Mouse (Mus musculus) heart, adult 10 weeks (tissue): ENCODE measurements around the gene Ugt1a10. TPM values are rescaled to one million over a fixed set of nuclear protein-coding genes. Genes with fewer than 3 reads are reported as not detected.

Experiments
- polyA plus RNA-seq: library from polyadenylated mRNA; stranded (reverse); fragments of 350-450 nt; fragmentation: Illumina TruSeq; extraction: RNeasy Lipid Tissue Mini Kit (QIAGEN cat#74804); gene quantifications from one replicate; pipeline ENCODE4 v1.2.3, GENCODE M21; 2014; ENCODE audit warnings: low read depth, low replicate concordance

The Ugt1a10 gene
- polyA plus RNA-seq: not detected

DNA sequence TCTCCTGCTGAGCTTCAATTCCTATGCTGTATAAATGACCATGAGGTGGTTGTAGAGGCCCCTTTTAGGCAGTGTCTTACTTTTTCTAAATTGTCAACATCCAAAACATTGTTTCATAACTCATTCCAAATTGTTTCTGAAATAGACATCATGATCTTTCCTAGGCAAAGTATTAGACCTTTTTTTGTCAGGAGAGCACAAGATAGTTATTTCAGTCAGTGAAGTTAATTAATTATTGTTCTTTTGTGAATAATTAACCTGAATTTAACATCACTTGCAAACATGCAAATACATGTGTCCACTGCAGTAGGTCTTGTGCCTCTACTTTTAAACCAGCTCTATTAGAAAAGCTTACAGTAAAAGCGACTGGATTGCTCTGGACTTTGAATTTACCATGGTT lies at the start of gene Ugt1a10:
Gene Ugt1a10, plus strand, starts transcription at position 301 of the 400 bp plus-strand sequence.

GRCm38 (mm10) chr1:88008211-88008697 lies 46.9 kb upstream of the Ugt1a10 start, which contains the start of gene Usp40:
TSS of gene Usp40 (minus strand) at chr1:88008551.

GRCm38 (mm10) chr1:88070495-88070894 lies 15.3 kb downstream of the Ugt1a10 start, which contains the start of gene Ugt1a9:
TSS of gene Ugt1a9 (plus strand) at chr1:88070800.

DNA sequence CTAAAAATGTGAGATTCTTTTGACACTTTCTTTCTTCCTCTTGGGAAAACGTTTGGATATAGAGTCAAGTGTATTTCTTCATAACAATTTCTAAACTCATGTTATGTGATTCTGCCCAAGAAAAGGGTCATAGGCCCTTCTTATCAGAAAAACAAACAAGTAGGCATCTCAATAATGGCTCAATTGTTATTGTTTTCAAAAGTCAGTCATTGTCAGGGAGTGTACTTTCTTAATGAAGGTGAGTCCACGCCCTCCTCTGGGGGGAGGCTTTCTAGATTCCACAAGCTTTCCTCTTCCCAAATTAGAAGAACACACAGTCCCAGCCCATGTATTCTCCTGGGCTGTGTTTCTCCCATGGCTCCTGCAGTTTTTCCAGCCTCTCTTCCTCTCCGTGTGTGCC lies 32.3 kb downstream of the Ugt1a10 start, which contains the start of gene Ugt1a8:
Gene Ugt1a8, plus strand, starts transcription at position 301 of the 400 bp plus-strand sequence.

GRCm38 (mm10) chr1:88094941-88095492 lies 39.8 kb downstream of the Ugt1a10 start, which contains the start of gene Ugt1a7c:
TSS of gene Ugt1a7c (plus strand) at chr1:88095062.

DNA sequence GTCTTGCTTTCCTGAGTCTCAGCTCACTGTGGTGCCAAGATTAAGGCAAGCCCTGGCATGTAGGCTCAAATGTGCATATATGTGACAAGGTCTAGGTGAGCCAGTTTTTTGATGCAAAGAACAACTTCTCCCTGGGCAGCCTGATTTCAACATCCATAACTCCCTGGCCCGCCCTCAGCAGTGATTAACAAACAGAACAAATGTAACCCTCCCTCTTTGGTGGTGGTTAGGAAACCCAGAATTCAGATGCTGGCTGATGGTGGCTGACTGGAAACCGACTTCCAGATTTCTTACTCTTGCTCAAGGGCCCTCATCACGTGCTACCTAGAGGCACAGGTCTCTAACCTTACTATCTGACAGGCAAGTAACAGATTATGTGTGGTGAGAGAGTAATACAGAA lies 47.8 kb downstream of the Ugt1a10 start, which contains the start of gene Ugt1a6b:
Gene Ugt1a6b, plus strand, starts transcription at position 234 of the 400 bp plus-strand sequence.

GRCm38 (mm10) chr1:88134457-88135011 lies 79.3 kb downstream of the Ugt1a10 start, which contains the start of gene Ugt1a6a:
TSS of gene Ugt1a6a (plus strand) at chr1:88134809.

GRCm38 (mm10) chr1:88165711-88166110 lies 110.5 kb downstream of the Ugt1a10 start, which contains the start of gene Ugt1a5:
TSS of gene Ugt1a5 (plus strand) at chr1:88166012.

DNA sequence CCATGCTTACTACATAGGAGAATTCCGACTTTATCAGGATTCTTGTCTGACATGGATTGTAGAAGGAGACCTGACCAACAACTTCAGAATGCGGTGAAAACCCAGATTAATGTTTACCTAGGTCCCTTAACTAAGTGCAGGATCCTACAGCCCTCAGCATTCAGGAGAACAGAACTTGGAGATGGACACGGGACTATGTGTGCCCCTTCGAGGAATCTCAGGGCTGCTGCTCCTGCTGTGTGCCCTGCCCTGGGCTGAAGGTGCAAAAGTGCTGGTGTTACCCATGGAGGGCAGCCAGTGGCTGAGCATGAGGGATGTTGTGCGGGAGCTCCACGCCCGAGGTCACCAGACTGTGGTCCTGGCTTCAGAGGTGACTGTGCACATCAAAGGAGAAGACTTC lies 145.3 kb downstream of the Ugt1a10 start, which contains the start of gene Ugt1a2:
Gene Ugt1a2, plus strand, starts transcription at position 146 of the 400 bp plus-strand sequence.

GRCm38 (mm10) chr1:88205294-88205922 lies 150.2 kb downstream of the Ugt1a10 start, which contains the start of gene Dnajb3:
TSS of gene Dnajb3 (minus strand) at chr1:88205782.

DNA sequence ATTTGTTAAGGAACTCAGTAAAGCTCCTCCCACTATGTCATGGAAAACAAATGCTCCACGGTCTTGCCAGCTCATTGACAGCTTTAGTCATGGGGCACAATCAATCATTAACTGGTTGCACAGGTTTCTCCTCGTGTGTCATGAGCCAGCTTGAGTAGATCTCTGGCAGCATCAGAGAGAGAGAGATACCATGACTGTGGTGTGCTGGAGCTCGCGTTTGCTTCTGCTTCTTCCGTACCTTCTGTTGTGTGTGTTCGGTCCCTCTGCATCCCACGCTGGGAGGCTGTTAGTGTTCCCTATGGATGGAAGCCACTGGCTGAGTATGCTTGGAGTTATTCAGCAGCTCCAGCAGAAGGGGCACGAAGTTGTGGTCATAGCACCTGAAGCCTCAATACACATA lies 156.6 kb downstream of the Ugt1a10 start, which contains the start of gene Ugt1a1:
Gene Ugt1a1, plus strand, starts transcription at position 148 of the 400 bp plus-strand sequence.

GRCm38 (mm10) chr1:88226670-88227379 lies 171.6 kb downstream of the Ugt1a10 start, which contains the start of gene Mroh2a:
TSS of gene Mroh2a (plus strand) at chr1:88226986.

Other genes with a start within 250 kb of the Ugt1a10 start
- gene Dgkd, start 202.1 kb upstream of the Ugt1a10 start, polyA plus RNA-seq: 27.1 TPM
- 18.7 TPM for gene Usp40, start 46.8 kb upstream of the Ugt1a10 start, polyA plus RNA-seq
- gene Ugt1a9, start 15.4 kb downstream of the Ugt1a10 start, polyA plus RNA-seq: not detected
- not detected for gene Ugt1a8, start 32.4 kb downstream of the Ugt1a10 start, polyA plus RNA-seq
- 1.3 TPM for gene Ugt1a7c, start 39.7 kb downstream of the Ugt1a10 start, polyA plus RNA-seq
- not detected for gene Ugt1a6b, start 47.9 kb downstream of the Ugt1a10 start, polyA plus RNA-seq
- gene Ugt1a6a, start 79.4 kb downstream of the Ugt1a10 start, polyA plus RNA-seq: 1.7 TPM
- gene Ugt1a5, start 110.6 kb downstream of the Ugt1a10 start, polyA plus RNA-seq: not detected
- gene Ugt1a2, start 145.2 kb downstream of the Ugt1a10 start, polyA plus RNA-seq: not detected
- gene Dnajb3, start 150.4 kb downstream of the Ugt1a10 start, polyA plus RNA-seq: not detected
- 0.68 TPM for gene Ugt1a1, start 156.6 kb downstream of the Ugt1a10 start, polyA plus RNA-seq
- gene Mroh2a, start 171.6 kb downstream of the Ugt1a10 start, polyA plus RNA-seq: not detected
- gene Hjurp, start 222.2 kb downstream of the Ugt1a10 start, polyA plus RNA-seq: 26.4 TPM
- not detected for gene Trpm8, start 222.3 kb downstream of the Ugt1a10 start, polyA plus RNA-seq